Mouse (Mus musculus) liver, embryonic 11.5 days (tissue): ENCODE measurements around the gene Tssk1. TPM values are rescaled to one million over a fixed set of nuclear protein-coding genes. Genes with fewer than 3 reads are reported as not detected.

Experiments used
- ATAC-seq: fragments of 200-750 bp; cut with Nextera tagmentation; replicated peaks from 2 replicates; pipeline ENCODE4 v1.8.0; 2017; ENCODE audit warnings: moderate number of reproducible peaks, mild to moderate bottlenecking, moderate TSS enrichment, moderate library complexity; ENCODE audit not compliant: low FRiP score
- DNase-seq: peaks from one replicate; pipeline ENCODE4 v3.0.0-alpha.2; 2017; ENCODE audit warnings: low spot score
- H3K27ac ChIP-seq: fragments of 300-500 bp; sonication (generic); 2 replicates; pipeline ENCODE4 v1.5.1; 2014; ENCODE audit warnings: mild to moderate bottlenecking, low read depth, low read length, control low read depth
- H3K27me3 ChIP-seq: fragments of 300-500 bp; sonication (generic); replicated peaks from 2 replicates; pipeline ENCODE4 v1.6.1; 2014; ENCODE audit warnings: low read length, mixed read lengths; ENCODE audit not compliant: control insufficient read depth, insufficient read depth
- H3K36me3 ChIP-seq: fragments of 300-500 bp; sonication (generic); 2 replicates; pipeline ENCODE4 v1.6.1; 2014; ENCODE audit warnings: mild to moderate bottlenecking, low read length, moderate library complexity, mixed read lengths; ENCODE audit not compliant: control insufficient read depth, insufficient read depth
- H3K4me1 ChIP-seq: fragments of 300-500 bp; sonication (generic); replicated peaks from 2 replicates; pipeline ENCODE4 v1.6.1; 2014; ENCODE audit warnings: low read length, mixed read lengths; ENCODE audit not compliant: control insufficient read depth, insufficient read depth
- H3K4me2 ChIP-seq: fragments of 300-500 bp; sonication (generic); 2 replicates; pipeline ENCODE4 v1.6.1; 2014; ENCODE audit warnings: mild to moderate bottlenecking, control low read depth, moderate library complexity
- H3K4me3 ChIP-seq: fragments of 300-500 bp; sonication (generic); 2 replicates; pipeline ENCODE4 v1.5.1; 2014; ENCODE audit warnings: low read depth, low read length, control low read depth
- H3K9ac ChIP-seq: fragments of 300-500 bp; sonication (generic); 2 replicates; pipeline ENCODE4 v1.6.1; 2014; ENCODE audit warnings: low read depth, low read length, control low read depth
- H3K9me3 ChIP-seq: fragments of 300-500 bp; sonication (generic); 2 replicates; pipeline ENCODE4 v1.6.1; 2016; ENCODE audit warnings: low read length, inconsistent platforms, mixed read lengths; ENCODE audit not compliant: control insufficient read depth
- WGBS: fragments of 180-500 bp; shearing (Covaris S2); extraction: QIAGEN DNeasy Blood & Tissue Kit; methylation state at CpG from one replicate; pipeline ENCODE4 v1.1.7; 2014; 5-methylcytosine and 5-hydroxymethylcytosine counted together
- polyA plus RNA-seq: library from polyadenylated mRNA; unstranded; fragments of >200 nt; fragmentation: Nextera tagmentation; extraction: Ambion mirVana; gene quantifications from 2 replicates; pipeline ENCODE4 v1.2.1, GENCODE M21; 2014

Tssk1 gene
- polyA plus RNA-seq, 1 experiment from 2014 or later = not detected

DNA sequence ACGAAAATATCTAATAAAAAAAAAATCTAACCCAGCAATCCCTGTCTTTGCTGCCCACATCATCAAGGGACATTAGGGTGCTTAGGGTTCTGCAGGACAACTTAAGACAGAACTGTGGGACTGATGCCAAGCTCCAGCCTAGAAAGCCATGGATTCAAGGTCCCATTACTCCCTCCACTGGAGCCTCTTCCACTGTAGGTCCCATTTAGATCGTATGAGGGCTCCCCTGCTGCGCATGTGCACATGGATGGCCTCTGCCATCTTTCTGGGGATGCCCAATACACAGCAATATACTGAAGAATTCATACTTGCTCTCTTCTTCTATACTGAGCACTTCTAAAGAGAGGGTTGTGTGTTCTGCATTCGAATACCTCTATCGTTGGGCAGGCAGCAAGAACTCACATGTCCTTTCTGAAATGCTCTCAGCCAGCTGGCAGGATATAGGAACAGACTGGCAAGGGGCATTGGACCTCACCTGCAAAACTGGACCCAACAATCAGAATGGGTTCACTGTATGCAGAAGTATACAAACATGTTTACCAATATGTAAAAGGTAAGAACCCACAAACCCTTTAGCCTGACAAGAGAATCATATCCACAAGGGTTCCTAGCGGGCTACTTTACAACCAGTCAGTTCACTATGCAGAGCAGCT, 4.2 kb upstream of the Tssk1 start:
- Histone ChIP-seq H3K4me2 (peak overlapping the region; percentile 80), H3K27ac (no peak overlapping the region), H3K9ac (no peak overlapping the region), H3K9me3 (no peaks in the 10 kb centered on the region), H3K4me3 (peak overlapping the region; percentile 99; the same call in 1 of the 2 replicates), H3K4me1 (peaks cover 13% of the 10 kb centered on the region), H3K36me3 (no peaks in the 10 kb centered on the region), H3K27me3 (no peaks in the 10 kb centered on the region)
- ATAC-seq = no peak
- no peak for DNase-seq
- 82% methylated on average over 6 of the region's 6 CpGs for WGBS

- WGBS = 50% methylated on average over 2 of the region's 2 CpGs
- Histone ChIP-seq H3K9me3 (no peaks in the 10 kb centered on the region), H3K9ac (peak overlapping the region; percentile 98), H3K36me3 (no peaks in the 10 kb centered on the region), H3K4me1 (peaks cover 13% of the 10 kb centered on the region), H3K4me3 (peak overlapping the region; percentile 99), H3K27me3 (no peaks in the 10 kb centered on the region), H3K4me2 (peak overlapping the region; percentile 80), H3K27ac (no peak overlapping the region)
- DNase-seq (no peak), ATAC-seq (no peak)
Measured at GRCm38 (mm10) chr16:17890342-17890727, 3.7 kb upstream of the Tssk1 start.

- ATAC-seq (peak; percentile 66), DNase-seq (peak; percentile 58)
- peaks cover 13% of the 10 kb centered on the region for H3K4me1 ChIP-seq
- H3K9me3 ChIP-seq = no peaks in the 10 kb centered on the region
- WGBS = under 1% methylated on average over 43 of the region's 44 CpGs
- peak overlapping the region; percentile 93 for H3K27ac ChIP-seq
- H3K9ac ChIP-seq = peak overlapping the region; percentile 98
- no peaks in the 10 kb centered on the region for H3K36me3 ChIP-seq
- peak overlapping the region; percentile 80 for H3K4me2 ChIP-seq
- H3K4me3 ChIP-seq = peak overlapping the region; percentile 99
- no peaks in the 10 kb centered on the region for H3K27me3 ChIP-seq
Measured at GRCm38 (mm10) chr16:17890917-17891566, 3.0 kb upstream of the Tssk1 start.

DNA sequence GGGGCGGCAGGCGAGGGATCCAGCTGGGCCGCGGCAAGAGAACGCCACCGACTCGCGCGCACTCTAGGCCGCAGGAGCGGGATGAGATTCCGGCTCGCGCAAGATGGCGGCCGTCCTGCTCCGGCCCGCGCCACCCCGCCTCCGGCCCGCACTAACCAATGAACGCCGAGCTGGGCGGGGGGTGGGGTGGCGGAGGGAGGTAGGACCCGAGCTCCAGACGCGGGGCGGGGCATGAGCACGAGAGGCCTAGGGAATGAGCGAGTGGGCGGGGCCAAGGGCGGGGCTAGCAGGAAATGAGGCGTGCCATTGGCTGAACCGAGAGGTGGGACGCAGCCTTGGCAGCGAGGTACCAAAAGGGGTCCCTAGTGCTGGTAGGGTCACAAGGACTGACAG, 2.5 kb upstream of the Tssk1 start, which contains the start of gene Gm20518:
TSS of gene Gm20518 (minus strand) at position 105 of the 393 bp plus-strand sequence.
- peak; percentile 98 for ATAC-seq
- Histone ChIP-seq H3K9ac (peak within 1 kb of the TSS; percentile 98), H3K4me1 (peaks cover 13% of the 10 kb centered on the region), H3K4me2 (peak within 1 kb of the TSS; percentile 80), H3K27ac (peak within 1 kb of the TSS; percentile 93), H3K36me3 (no peaks in the 10 kb centered on the region), H3K4me3 (peak within 1 kb of the TSS; percentile 99), H3K9me3 (no peaks in the 10 kb centered on the region), H3K27me3 (no peaks in the 10 kb centered on the region)
- DNase-seq = peak; percentile 99
- WGBS = under 1% methylated on average over 36 of the region's 38 CpGs

- Histone ChIP-seq H3K4me2 (no peak overlapping the region), H3K27me3 (no peaks in the 10 kb centered on the region), H3K9ac (no peak overlapping the region), H3K4me1 (peaks cover 13% of the 10 kb centered on the region), H3K27ac (no peak overlapping the region), H3K9me3 (no peaks in the 10 kb centered on the region), H3K36me3 (no peaks in the 10 kb centered on the region), H3K4me3 (no peak overlapping the region)
- ATAC-seq = no peak
- no peak for DNase-seq
- WGBS = 69% methylated on average over 3 of the region's 3 CpGs
Measured at GRCm38 (mm10) chr16:17892606-17893005, 1.4 kb upstream of the Tssk1 start.

DNA sequence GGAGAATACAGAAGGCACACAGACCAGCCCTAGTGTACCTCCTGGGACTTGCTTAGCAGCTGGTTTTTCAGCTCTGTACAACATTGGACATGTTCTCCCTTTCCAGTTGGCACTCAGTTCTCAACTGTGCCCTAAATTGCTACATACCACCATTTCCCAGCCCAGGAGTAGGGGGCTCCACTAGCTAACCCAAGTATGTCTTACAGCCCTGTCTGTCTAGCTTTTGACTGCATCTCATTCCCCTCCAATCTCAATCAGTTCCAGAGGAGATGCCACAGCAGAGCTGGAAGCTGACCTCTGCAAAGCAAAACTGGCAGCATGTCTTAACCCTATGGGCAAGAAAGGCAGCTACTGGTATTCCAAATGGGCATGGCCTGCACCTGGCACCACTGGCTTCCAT, 2.1 kb downstream of the Tssk1 start:
- no peak for ATAC-seq
- H3K36me3 ChIP-seq = peaks cover 2% of the 10 kb centered on the region
- H3K9ac ChIP-seq = no peak overlapping the region
- H3K9me3 ChIP-seq = no peaks in the 10 kb centered on the region
- no peak overlapping the region for H3K4me2 ChIP-seq
- no peak for DNase-seq
- H3K27ac ChIP-seq = no peak overlapping the region
- H3K27me3 ChIP-seq = no peaks in the 10 kb centered on the region
- H3K4me1 ChIP-seq = 0 out of 2 replicates have a peak, but pooled peaks cover 3% of the 10 kb centered on the region
- no peak overlapping the region for H3K4me3 ChIP-seq

DNA sequence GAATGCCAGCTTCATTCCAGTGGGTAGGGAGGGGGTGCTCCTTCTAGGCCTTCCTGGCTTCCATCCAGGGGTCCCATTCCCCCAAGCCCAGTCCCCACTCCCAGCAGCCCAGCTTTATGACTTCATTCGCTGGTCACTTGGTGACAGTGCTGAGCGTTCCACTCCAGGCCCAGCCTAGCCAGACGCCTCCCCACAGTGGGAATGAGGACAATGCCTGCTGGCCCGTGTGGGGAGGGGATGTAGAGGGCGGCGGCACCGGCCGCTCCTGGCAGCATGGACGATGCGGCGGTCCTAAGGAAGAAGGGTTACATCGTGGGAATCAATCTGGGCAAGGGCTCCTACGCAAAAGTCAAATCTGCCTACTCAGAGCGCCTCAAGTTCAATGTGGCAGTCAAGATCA, 4.4 kb downstream of the Tssk1 start, which contains the start of the genes Dgcr2 and Tssk2:
TSS of gene Dgcr2 (minus strand) at position 101 of the 400 bp plus-strand sequence.
TSS of gene Tssk2 (plus strand) at position 176 of the 400 bp plus-strand sequence.
- Histone ChIP-seq H3K27ac (no peak within 1 kb of the TSS), H3K4me3 (no peak within 1 kb of the TSS), H3K9ac (no peak within 1 kb of the TSS), H3K4me2 (no peak within 1 kb of the TSS), H3K9me3 (no peaks in the 10 kb centered on the region), H3K27me3 (no peaks in the 10 kb centered on the region), H3K4me1 (no peaks in the 10 kb centered on the region), H3K36me3 (peaks cover 17% of the 10 kb centered on the region)
- DNase-seq (no peak), ATAC-seq (no peak)
- WGBS = 89% methylated on average over 14 of the region's 14 CpGs

GRCm38 (mm10) chr16:17911052-17911595, 17.1 kb downstream of the Tssk1 start, which contains the start of gene Ess2:
Gene Ess2 (minus strand): TSS chr16:17911348.
- H3K4me2 ChIP-seq = peak within 1 kb of the TSS; percentile 73
- peak within 1 kb of the TSS; percentile 70 for H3K4me3 ChIP-seq
- H3K9me3 ChIP-seq = no peaks in the 10 kb centered on the region
- peaks cover 17% of the 10 kb centered on the region for H3K4me1 ChIP-seq
- peaks cover 40% of the 10 kb centered on the region for H3K27me3 ChIP-seq
- H3K36me3 ChIP-seq = peaks cover 14% of the 10 kb centered on the region
- DNase-seq (peak; percentile 86), ATAC-seq (peak; percentile 91)
- H3K9ac ChIP-seq = peak within 1 kb of the TSS; percentile 73
- H3K27ac ChIP-seq = no peak within 1 kb of the TSS
- WGBS = 0% methylated on average over 35 of the region's 35 CpGs
